Mouse (Mus musculus): ENCODE results near the gene Emc10.

Gene Emc10

DNA sequence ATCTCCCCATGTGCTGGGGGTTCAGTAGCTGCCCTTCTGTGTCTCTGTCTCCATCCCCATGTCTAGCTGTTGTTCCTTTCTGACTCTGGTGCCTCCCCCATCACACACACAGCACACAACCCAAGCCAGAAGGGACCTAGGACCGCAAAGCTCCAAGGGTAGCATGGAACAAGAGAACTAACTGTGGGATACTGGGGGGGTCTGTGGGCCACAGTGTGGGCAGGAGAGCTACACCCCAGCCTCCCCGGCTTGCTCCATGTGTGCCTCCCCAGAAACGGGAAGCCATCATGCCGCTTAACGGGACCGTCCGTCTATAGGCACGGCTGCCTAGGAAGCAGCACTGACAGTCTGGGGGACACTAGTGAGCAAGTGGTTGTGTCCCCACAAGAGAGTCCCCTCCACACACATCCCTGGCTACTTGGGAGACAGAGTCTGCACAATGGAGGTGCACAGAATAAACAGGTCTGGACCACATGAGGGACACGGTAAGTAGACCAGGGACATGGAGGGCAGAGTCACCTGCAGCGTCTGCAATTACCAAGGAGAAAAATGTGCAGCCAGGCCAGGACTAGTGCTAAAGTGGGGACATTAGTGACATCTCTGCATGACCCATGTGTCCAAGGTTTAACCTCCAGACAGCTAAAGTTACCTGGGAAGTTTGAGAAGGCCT, 32.6 kb downstream of the Emc10 start:
- no peak for DNase-seq (ENCODE audit: low spot score in 2 of 2)

DNA sequence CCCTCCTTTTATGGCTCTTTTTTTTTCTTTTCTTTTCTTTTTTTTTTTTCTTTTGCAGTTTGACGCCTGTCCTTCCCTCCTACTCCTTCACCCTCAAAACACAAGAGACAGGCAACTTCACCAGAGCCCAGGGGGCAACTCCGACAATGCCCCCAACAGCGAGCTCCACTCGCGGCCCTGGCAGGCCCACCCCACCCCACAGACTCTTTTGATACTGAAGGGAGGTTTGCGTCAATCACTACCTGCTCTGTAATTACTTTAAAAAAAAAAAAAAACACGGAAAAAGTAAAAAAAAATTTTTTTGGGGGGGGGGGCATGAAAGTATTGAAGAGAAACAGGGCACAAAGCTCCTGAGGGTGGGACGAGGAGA, 33.3 kb downstream of the Emc10 start:
- no peak for DNase-seq (ENCODE audit: low spot score in 2 of 2)

DNA sequence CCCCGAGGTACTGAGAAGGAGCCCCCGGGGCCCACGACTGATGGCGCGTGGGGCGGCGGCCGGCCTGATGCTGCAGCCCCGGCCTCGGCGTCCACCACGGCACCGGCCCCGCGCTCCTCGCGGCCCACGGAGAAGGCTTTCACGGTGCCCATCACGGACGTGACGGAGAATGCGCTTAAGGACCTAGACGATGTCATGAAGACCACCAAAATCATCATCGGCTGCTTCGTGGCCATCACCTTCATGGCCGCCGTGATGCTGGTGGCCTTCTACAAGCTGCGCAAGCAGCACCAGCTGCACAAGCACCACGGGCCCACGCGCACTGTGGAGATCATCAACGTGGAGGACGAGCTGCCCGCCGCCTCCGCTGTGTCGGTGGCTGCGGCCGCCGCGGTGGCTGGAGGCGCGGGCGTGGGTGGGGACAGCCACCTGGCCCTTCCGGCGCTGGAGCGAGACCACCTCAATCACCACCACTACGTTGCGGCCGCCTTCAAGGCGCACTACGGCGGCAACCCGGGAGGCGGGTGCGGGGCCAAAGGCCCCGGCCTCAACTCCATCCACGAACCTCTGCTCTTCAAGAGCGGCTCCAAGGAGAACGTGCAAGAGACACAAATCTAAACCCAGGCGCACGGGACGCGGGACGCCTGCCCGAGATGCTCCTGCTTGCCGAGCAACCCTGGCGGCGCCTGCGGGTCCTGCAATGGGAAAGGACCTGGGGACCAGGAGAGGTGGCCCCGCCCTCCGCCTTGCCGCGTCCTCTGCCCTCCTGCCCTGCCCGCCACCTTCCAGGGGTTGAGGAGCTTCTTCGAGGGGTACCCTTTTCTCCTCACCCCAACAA, 33.9 kb downstream of the Emc10 start:
- no peak for DNase-seq (ENCODE audit: low spot score in 2 of 2)

DNA sequence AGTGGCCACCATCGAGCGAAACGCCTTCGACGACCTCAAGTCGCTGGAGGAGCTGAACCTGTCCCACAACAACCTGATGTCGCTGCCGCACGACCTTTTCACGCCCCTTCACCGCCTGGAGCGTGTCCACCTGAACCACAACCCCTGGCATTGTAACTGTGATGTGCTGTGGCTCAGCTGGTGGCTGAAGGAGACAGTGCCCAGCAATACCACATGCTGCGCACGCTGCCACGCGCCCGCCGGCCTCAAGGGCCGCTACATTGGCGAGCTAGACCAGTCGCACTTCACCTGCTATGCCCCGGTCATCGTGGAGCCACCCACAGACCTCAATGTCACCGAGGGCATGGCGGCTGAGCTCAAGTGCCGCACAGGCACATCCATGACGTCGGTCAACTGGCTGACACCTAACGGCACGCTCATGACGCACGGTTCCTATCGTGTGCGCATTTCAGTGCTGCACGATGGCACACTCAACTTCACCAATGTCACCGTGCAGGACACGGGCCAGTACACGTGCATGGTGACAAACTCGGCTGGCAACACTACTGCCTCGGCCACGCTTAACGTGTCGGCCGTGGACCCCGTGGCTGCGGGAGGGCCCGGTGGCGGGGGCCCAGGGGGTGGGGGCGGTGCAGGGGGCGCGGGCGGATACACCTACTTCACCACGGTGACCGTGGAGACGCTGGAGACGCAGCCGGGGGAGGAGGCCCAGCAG, 34.7 kb downstream of the Emc10 start:
- DNase-seq (ENCODE audit: low spot score in 2 of 2) = no peak

DNA sequence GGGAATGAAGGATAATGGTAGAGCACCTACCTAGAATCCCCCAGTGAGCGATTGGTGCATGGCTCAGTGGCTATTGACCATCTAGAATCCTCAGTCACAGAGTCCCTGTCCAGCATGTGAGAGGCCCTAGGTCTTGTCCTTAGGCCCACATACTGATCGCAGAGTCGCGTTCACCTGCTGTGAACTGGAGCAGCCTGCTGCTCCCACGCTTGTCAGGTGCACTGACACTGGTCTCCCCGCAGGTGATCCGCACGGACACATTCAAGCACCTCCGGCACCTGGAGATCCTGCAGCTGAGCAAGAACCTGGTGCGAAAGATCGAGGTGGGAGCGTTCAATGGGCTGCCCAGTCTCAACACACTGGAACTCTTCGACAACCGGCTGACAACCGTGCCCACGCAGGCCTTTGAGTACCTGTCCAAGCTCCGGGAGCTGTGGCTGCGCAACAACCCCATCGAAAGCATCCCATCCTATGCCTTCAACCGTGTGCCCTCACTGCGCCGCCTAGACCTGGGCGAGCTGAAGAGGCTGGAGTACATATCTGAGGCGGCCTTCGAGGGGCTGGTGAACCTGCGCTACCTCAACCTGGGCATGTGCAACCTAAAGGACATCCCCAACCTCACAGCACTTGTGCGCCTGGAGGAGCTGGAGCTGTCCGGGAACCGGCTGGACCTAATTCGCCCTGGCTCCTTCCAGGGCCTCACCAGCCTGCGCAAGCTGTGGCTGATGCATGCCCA, 35.4 kb downstream of the Emc10 start:
- no peak for DNase-seq (ENCODE audit: low spot score in 2 of 2)

DNA sequence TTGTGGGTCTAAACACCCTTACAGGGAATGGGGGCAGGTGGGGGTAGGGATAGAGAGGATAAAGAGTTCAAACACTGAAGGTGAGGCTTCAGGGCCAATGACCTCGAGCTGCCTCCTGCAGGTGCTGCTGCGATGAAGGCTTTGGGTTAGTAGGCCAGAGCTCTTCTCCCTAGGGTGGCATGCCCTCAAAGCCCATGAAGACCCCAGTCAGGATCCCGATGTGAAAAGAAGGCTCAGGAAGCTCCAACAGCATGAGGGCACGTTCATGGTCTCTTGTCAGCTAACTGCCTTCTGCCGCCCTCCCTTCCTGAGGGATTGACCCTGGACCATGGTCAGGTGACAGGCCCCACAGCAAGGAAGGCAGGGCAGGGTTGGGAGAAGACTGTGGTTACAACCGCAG, 36.3 kb downstream of the Emc10 start:
- no peak for DNase-seq (ENCODE audit: low spot score in 2 of 2)

DNA sequence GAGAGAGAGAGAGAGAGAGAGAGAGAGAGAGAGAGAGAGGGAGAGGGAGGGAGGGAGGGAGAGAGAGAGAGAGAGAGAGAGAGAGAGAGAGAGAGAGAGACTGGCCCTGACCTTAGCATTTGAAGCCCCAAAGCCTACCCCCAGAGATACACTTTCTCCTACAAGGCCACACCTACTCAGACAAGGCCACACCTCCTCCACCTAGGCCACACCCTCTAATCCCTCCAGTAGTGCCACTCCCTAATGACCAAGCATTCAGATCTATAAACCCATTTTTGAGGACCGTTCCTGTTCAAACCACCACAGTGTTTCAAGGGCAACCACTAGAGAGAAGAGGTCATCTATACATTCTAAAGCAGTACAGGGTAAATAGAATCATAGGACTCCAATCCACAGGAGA, 40.0 kb downstream of the Emc10 start:
- DNase-seq (ENCODE audit: low spot score in 2 of 2) = no peak

DNA sequence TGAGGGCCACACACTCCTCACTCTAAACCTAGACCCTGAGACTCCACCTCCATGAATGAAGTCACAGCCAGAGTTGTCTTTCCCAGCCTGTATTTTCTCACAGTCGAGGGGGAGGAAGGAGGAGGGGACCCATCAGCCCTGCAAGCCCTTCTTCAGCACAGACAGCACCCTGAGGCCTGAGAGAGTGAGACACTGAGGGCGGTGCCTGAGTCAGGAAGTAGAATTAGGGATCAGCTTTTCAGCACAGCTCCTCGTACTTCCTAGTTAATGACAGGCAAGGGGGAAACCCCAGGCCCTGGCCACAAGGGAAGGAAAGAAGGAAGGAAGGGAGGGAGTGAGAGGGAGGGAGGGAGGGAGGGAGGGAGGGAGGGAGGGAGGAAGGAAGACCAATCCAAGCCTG, 43.1 kb downstream of the Emc10 start:
- DNase-seq (ENCODE audit: low spot score in 2 of 2) = no peak

DNA sequence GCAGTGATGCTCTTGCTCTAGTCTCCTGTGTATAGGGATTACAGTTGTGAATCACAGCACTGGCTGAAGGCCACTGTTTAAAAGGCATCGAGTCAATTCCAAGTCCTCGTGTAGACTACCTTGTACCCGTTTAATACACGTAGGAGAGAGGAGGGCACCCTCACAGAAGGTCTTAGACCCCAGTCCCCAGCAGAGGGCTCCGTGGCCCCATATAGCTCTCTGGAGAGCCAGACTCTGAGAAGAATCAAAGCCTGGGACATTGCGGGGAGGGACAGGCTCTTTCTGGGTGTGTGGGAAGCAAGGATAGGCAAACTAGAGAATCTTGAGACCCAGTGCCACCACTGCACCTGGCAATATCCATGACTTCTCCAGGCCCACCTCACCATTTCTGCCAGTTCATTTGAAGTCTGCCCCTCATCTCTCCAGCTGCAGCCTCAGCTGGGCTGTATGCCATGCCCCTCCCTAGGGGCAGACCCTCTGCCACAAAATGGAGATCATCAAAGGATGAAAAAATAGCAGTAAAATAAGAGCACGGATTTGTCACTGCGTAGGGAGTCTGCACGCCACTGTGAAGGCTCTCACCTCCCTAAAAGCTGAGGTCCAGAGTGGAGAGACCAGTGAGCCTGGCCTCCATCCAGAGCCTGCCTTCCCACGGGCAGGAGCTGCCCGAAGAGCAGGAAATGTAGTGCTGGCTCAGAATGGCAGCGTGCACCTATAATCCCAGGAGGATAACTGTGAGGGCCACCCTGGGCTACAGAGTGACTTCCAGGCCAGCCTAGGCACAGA, 50.1 kb downstream of the Emc10 start:
- DNase-seq (ENCODE audit: low spot score in 2 of 2) = no peak

DNA sequence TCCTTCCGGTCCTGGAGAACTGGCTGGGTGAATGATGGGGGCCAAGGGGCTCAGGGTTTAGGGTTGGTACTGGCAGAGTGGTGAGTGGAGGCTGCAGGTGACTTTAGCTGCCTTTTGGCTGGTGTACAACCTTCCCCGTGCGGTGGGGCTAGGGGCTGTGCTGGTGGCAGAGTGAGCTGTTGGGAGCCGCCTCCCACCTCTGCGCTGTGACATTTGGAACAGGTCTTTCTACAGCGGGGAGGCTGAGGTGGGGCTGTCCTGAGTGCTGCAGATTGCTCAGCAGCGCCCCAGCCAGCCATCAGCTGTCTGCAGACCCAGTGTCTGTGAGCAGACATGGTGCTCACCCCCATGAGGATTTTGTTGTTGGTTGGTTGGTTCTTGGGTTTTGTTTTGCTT, 50.8 kb downstream of the Emc10 start:
- DNase-seq (ENCODE audit: low spot score in 2 of 2) = no peak

DNA sequence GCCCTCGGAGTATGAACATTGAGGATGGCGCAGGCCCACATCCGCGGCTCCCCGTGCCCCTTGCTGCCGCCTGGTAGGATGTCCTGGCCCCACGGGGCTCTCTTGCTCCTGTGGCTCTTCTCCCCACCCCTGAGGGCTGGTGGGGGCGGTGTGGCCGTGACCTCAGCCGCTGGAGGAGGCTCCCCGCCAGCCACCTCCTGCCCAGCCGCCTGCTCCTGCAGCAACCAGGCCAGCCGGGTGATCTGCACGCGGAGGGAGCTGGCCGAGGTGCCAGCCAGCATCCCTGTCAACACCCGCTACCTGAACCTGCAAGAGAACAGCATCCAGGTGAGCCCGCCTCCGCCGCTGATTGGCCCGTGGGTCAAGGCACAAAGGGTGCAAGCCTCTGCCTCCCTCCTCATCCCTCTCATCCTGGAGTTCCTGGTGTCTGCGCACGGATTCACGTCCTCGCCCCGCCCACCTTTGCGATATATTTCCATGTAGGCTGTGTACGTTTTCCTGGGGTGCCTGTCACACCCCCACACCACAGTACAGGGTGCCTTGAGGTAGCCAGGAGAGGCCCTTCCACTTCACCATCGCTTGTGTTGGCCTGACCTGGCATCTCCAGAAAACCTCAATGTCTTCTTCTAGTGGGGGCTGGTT, 51.3 kb downstream of the Emc10 start:
- no peak for DNase-seq (ENCODE audit: low spot score in 2 of 2)

DNA sequence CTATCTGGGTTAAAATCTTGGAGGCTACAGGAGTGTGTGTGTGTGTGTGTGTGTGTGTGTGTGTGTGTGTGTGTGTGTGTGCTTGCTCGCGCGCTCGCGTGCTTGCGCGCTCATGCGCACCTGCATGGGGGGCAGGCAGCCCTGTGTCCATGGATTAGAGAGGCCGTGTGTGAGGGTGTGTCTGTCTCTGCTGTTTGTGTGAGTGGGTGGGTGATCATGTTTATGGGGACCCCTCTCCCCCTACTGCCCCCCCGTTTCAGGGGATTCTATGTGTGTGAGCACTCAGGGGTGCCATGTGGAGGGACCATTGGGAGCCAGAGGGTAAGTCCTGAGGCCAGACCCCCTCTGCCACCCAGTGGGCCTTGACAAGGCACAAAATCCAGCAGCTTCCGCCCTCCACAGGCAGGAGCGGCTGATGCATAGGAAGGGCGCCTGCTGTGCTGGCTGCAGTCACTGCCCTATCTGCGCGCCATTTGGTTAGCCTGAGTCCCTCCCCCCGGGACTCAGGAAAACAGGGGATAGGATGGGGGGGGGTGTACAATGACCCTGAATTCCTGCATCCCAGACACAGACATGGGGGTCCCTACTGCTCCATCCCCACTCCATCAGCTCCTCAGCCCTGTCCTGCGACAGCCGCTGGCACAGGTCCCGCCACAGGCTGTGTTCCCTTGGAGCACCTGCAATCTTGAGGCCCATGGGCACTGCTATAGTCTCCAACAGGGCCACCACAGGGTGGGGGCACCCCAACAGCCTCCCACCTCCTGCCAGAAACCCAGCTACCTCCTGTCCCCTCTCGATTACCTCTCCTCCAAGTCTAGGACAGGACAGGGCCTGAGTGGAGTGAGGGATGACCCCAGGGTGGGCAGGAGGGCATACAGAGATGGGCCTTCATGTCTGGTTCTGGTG, 52.8 kb downstream of the Emc10 start:
- no peak for DNase-seq (ENCODE audit: low spot score in 2 of 2)

DNA sequence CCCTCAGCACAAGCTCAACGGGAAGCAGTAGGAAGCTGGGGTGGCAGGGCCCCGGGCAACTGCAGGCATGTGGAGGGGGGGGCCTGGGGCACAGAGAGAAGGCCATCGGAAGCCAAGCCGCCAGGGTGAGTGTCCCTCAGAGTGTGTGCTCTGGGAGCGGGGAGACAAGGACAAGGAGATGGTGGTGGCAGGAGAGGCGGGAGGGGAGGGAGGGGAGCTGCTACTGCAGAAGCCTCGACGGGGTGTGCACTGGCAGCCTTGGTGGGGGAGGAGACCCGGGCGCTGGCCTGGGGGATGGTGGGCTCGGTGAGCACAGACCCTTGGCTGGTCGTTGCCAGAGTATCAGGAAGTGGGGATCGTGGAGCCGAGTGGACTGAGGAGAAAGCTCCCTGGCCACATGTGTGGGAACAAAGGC, 53.9 kb downstream of the Emc10 start:
- DNase-seq (ENCODE audit: low spot score in 2 of 2) = no peak

DNA sequence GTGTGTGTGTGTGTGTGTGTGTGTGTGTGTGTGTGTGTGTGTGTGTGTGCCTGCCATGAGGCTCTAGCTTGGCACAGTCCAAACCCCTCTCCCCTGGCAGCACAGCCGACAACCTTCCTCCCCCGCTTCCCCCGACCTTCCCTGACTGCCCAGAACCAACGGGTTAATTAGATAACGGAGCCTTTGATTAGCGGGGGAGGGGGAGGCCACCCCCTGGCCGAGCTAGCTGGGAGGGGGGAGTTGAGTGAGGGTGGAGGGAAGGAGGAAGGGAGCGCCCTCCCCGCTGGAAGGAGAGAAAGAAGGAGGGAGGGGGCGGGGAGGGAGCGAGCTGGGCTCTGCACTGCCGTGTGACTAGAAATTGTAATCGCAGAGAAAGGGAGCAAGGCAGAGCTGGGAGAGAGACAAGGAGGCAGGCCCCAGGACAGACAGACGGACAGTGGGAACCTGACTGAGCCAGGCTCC, 54.6 kb downstream of the Emc10 start:
- no peak for DNase-seq (ENCODE audit: low spot score in 2 of 2)

DNA sequence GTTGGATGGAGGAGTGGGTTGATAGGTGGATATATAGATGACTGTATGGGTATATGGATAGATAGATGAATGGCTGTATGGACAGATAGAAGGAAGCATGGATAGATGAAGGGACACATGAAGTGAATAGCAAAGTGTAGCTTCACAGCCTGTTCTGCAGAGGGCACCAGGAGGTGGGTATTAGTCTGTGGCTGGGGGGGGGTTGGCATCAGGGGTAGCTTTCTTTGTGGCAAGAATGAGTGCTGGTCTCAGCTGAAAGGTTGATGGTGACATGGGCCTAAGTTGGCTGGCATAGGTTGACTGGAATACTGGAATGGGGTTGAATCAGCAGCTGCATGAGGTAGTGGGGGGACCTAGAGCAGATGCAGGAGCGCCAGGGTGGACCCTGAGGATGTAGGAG, 55.1 kb downstream of the Emc10 start:
- DNase-seq (ENCODE audit: low spot score in 2 of 2) = no peak

DNA sequence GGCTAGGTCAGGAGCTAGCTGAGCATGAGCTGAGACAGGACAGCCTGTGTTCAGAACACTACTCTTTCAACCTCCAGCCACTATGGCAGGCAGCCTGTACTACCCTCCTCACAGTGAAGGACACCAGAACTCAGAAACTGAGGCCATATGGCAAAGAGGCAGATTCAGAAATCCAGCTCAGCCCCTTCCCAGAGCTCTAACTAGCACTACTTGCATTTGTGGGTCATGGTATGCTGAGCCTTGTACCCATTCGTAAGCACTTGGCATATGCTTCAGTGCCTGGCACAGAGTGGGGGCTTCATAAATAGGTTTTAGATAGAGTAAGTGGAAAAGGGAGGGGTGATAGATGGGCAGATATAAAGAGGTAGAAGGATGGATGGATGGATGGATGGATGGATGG, 55.9 kb downstream of the Emc10 start:
- DNase-seq (ENCODE audit: low spot score in 2 of 2) = no peak

Measured in spleen, postnatal 36 days (tissue).